Mouse (Mus musculus): Measurements from ENCODE around the gene Btbd6. TPM values are rescaled to one million over a fixed set of nuclear protein-coding genes. Genes with fewer than 3 reads are reported as not detected.

The Btbd6 gene
- total RNA-seq, 2 experiments from 2014 or later = 6.8 to 10.5 TPM

GRCm38 (mm10) chr12:113002667-113003066 is 26.4 kb downstream of the Btbd6 start:
- ATAC-seq (replicated peaks; ENCODE audit: poor library complexity, severe bottlenecking) = no peak

GRCm38 (mm10) chr12:113004011-113004410 is 27.7 kb downstream of the Btbd6 start:
- ATAC-seq (replicated peaks; ENCODE audit: poor library complexity, severe bottlenecking) = no peak

- peak; percentile 36 for ATAC-seq (replicated peaks; ENCODE audit: poor library complexity, severe bottlenecking)
Measured at GRCm38 (mm10) chr12:113004993-113005392, 28.7 kb downstream of the Btbd6 start.

GRCm38 (mm10) chr12:113011702-113012360 is 35.5 kb downstream of the Btbd6 start:
- ATAC-seq (replicated peaks; ENCODE audit: poor library complexity, severe bottlenecking) = no peak

GRCm38 (mm10) chr12:113012443-113012842 is 36.2 kb downstream of the Btbd6 start:
- ATAC-seq (replicated peaks; ENCODE audit: poor library complexity, severe bottlenecking) = no peak

- ATAC-seq (replicated peaks; ENCODE audit: poor library complexity, severe bottlenecking) = no peak
Measured at GRCm38 (mm10) chr12:113013021-113013491, 36.8 kb downstream of the Btbd6 start.

- ATAC-seq (replicated peaks; ENCODE audit: poor library complexity, severe bottlenecking) = peak; percentile 74
Measured at GRCm38 (mm10) chr12:113013604-113014558, 37.6 kb downstream of the Btbd6 start, which contains the start of gene Pacs2. Pacs2 (plus strand) TSS chr12:113014508.

- peak; percentile 40 for ATAC-seq (replicated peaks; ENCODE audit: poor library complexity, severe bottlenecking)
Measured at GRCm38 (mm10) chr12:113014561-113015556, 38.6 kb downstream of the Btbd6 start.

GRCm38 (mm10) chr12:113015956-113016355 is 39.7 kb downstream of the Btbd6 start:
- no peak for ATAC-seq (replicated peaks; ENCODE audit: poor library complexity, severe bottlenecking)

GRCm38 (mm10) chr12:113016976-113017375 is 40.7 kb downstream of the Btbd6 start:
- no peak for ATAC-seq (replicated peaks; ENCODE audit: poor library complexity, severe bottlenecking)

GRCm38 (mm10) chr12:113017429-113017984 is 41.2 kb downstream of the Btbd6 start:
- ATAC-seq (replicated peaks; ENCODE audit: poor library complexity, severe bottlenecking) = peak; percentile 61

- ATAC-seq (replicated peaks; ENCODE audit: poor library complexity, severe bottlenecking) = no peak
Measured at GRCm38 (mm10) chr12:113018763-113019162, 42.5 kb downstream of the Btbd6 start.

GRCm38 (mm10) chr12:113021488-113021887 is 45.2 kb downstream of the Btbd6 start:
- no peak for ATAC-seq (replicated peaks; ENCODE audit: poor library complexity, severe bottlenecking)

GRCm38 (mm10) chr12:113023082-113023481 is 46.8 kb downstream of the Btbd6 start:
- peak; percentile 84 for ATAC-seq (replicated peaks; ENCODE audit: poor library complexity, severe bottlenecking)

GRCm38 (mm10) chr12:113026557-113026956 is 50.3 kb downstream of the Btbd6 start:
- ATAC-seq (replicated peaks; ENCODE audit: poor library complexity, severe bottlenecking) = peak; percentile 17

GRCm38 (mm10) chr12:113027495-113027894 is 51.2 kb downstream of the Btbd6 start:
- ATAC-seq (replicated peaks; ENCODE audit: poor library complexity, severe bottlenecking) = no peak

GRCm38 (mm10) chr12:113028067-113028466 is 51.8 kb downstream of the Btbd6 start:
- no peak for ATAC-seq (replicated peaks; ENCODE audit: poor library complexity, severe bottlenecking)
